Mouse (Mus musculus) liver, postnatal 0 days (tissue): ENCODE measurements around the gene Cdk1.

Experiments used
- CTCF ChIP-seq: sonication (generic); IDR thresholded peaks from 2 replicates; pipeline ENCODE4 v1.5.1; 2016; ENCODE audit warnings: antibody characterized with exemption, low read depth
- EP300 ChIP-seq: IDR thresholded peaks from 2 replicates; pipeline ENCODE4 v1.6.1; 2016; ENCODE audit warnings: antibody characterized with exemption, low read depth, mild to moderate bottlenecking

- no peak for TF ChIP-seq CTCF
- TF ChIP-seq EP300: peak; percentile 48; the same call in 1 of the 2 replicates
Observed at GRCm38 (mm10) chr10:69352212-69353085, at the start of gene Cdk1.
